Mouse (Mus musculus): ENCODE data around the gene Slamf9.

Slamf9 gene

DNA sequence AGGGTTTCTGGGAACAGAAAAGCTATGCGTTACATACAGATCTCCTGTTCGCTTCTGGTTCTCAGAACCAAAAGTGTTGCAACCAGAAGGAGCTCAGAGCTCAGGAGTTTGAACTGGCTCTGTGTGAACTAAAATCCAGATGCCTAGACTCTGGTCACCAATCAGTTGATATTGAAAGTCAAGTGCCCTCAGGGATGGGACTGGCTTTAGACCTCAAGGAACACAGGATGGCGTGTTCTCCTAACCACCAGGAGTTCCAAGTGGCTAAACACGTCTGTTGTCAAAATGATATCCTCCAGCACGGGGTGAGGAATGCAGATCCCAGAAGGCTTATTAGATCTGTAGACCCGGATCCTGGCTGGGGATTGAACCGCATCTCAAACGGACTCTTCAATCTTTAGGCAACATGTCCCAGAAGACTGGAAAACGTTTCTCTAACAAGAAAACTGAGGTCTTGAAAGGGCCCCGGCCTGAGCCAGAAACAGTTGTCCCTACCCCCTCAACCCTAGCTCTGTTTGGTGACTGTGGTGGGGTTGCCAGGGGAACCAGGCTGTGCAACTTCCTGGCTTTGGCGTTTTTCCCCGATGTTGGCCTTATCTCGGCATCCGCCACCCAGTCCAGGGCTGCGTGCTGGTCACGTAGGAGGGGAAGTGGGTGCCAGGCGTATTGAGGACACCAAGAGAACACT is 38.5 kb downstream of the Slamf9 start:
- DNase-seq (ENCODE audit: low spot score in 2 of 2), result no peak

DNA sequence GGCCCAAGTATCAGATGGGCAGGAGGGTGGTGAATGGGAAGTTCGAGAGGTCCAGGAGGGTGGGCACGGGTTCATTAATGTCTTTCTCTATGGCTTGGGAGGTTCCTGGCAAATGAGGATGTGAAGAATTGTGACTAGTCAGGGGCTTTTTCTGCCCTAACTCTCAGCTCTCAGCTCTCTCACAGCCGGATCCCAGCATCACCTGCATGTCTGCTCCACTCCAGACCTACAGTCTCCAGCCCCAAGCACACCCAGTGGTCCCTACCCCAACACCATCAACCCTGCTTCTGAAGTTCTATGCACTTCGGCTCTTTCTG is 39.0 kb downstream of the Slamf9 start:
- DNase-seq (ENCODE audit: low spot score in 2 of 2), result no peak

- DNase-seq (ENCODE audit: low spot score in 2 of 2), result no peak
Observed at GRCm38 (mm10) chr1:172514551-172515268, 39.6 kb downstream of the Slamf9 start.

GRCm38 (mm10) chr1:172515396-172515795 is 40.2 kb downstream of the Slamf9 start:
- DNase-seq (ENCODE audit: low spot score in 2 of 2), result no peak

GRCm38 (mm10) chr1:172518013-172518412 is 42.9 kb downstream of the Slamf9 start:
- no peak for DNase-seq (ENCODE audit: low spot score in 2 of 2)

DNA sequence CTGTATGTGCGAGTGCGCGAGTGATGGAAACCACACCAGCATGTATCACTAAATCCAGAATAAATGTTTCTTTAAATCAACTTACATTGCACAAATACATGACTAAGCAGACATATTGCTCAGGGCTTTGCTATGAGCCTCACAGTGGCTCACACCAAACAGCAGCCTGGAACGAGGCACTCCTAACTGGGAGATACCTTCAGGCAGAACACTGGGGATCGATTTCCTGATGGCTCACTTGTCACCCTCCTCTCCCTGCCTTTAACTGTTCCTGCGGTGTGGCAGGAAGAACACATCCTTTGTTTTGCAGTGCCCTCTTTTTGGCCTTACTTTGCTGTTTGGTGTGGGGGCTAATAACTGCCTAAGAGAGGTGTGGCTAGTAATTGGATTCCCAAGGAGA is 44.5 kb downstream of the Slamf9 start:
- no peak for DNase-seq (ENCODE audit: low spot score in 2 of 2)

- peak; percentile 76 to 82 for DNase-seq (ENCODE audit: low spot score in 2 of 2)
Observed at GRCm38 (mm10) chr1:172520576-172521440, 45.6 kb downstream of the Slamf9 start, which contains the start of gene Cfap45. Gene Cfap45, plus strand, starts transcription at chr1:172520801.

DNA sequence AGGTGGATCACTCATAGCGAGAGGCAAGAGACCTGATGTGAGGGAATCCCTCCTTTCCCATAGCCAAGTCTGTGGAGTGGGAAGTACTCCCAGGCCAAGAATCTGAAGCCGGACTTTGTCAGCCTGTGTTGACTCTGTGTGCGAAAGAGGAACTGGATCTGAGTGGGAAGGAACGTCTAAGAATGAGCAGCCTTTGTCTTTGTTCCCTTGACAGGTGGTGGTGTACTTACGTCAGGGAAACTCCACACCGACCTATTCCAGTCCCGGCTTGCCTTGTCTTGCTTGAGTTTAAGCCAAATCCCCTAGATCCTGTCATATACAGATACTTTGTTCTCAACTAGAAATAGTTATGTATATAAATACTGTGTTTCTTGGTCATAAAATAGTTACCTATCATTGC is 47.4 kb downstream of the Slamf9 start:
- no peak for DNase-seq (ENCODE audit: low spot score in 2 of 2)

DNA sequence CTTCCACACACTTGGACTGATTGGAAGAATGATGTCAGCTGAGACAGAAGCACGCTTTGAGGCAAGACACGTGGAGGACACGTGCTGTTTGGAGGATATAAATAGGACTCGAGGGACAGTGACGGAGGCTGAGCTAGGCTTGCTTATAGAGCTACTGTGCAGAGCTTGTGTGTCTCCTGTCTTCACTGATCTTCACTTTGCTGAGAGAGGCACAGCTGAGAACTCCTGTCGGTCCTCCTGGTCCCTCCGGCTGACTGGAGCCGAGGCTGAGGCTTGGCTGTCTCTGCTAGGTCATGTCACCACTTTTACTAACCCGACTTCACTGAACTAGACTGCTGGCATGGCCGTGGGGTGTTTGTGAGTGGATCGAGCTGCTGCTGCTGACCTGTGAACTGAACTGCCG is 48.5 kb downstream of the Slamf9 start:
- DNase-seq (ENCODE audit: low spot score in 2 of 2), result no peak

- no peak for DNase-seq (ENCODE audit: low spot score in 2 of 2)
Observed at GRCm38 (mm10) chr1:172525027-172525764, 50.0 kb downstream of the Slamf9 start.

- no peak for DNase-seq (ENCODE audit: low spot score in 2 of 2)
Observed at GRCm38 (mm10) chr1:172525971-172526370, 50.8 kb downstream of the Slamf9 start.

GRCm38 (mm10) chr1:172526380-172527081 is 51.4 kb downstream of the Slamf9 start:
- DNase-seq (ENCODE audit: low spot score in 2 of 2), result no peak

GRCm38 (mm10) chr1:172527431-172527830 is 52.3 kb downstream of the Slamf9 start:
- DNase-seq (ENCODE audit: low spot score in 2 of 2), result no peak
